Mouse (Mus musculus) cerebellum, adult 18-20 months (tissue): ENCODE measurements around the gene Caap1.
A peak's percentile ranks its signal among the peaks of the same experiment; 100 is the strongest.

Source experiments
- DNase-seq, 2 experiments: peaks; one replicate each; pipeline ENCODE4 v3.0.0; 2021

Caap1 gene

GRCm38 (mm10) chr4:94556265-94557054, at the start of gene Caap1, which contains the start of gene Gm10306:
Caap1 (minus strand) TSS chr4:94556796.
Gm10306 (plus strand) TSS chr4:94556546.
- DNase-seq = peak; percentile 88 to 95

- DNase-seq = no peak
Measured at GRCm38 (mm10) chr4:94605591-94605990, 49.0 kb upstream of the Caap1 start.

- no peak for DNase-seq
Measured at GRCm38 (mm10) chr4:94604452-94605019, 47.9 kb upstream of the Caap1 start.

GRCm38 (mm10) chr4:94603031-94603629, 46.5 kb upstream of the Caap1 start, which contains the start of gene Plaa:
Plaa (minus strand) TSS chr4:94603244.
- DNase-seq = peak; percentile 87 to 94

GRCm38 (mm10) chr4:94602496-94603030, 46.0 kb upstream of the Caap1 start:
- no peak for DNase-seq

- DNase-seq = no peak
Measured at GRCm38 (mm10) chr4:94601395-94601794, 44.8 kb upstream of the Caap1 start.

- DNase-seq = no peak
Measured at GRCm38 (mm10) chr4:94592709-94593108, 36.1 kb upstream of the Caap1 start.

GRCm38 (mm10) chr4:94591765-94592381, 35.3 kb upstream of the Caap1 start:
- DNase-seq = no peak

- DNase-seq = no peak
Measured at GRCm38 (mm10) chr4:94572677-94573076, 16.1 kb upstream of the Caap1 start.

- DNase-seq = no peak
Measured at GRCm38 (mm10) chr4:94564297-94564696, 7.7 kb upstream of the Caap1 start.

GRCm38 (mm10) chr4:94561954-94562648, 5.5 kb upstream of the Caap1 start:
- no peak for DNase-seq

GRCm38 (mm10) chr4:94560316-94560715, 3.7 kb upstream of the Caap1 start:
- DNase-seq = no peak

- no peak for DNase-seq
Measured at GRCm38 (mm10) chr4:94559266-94559665, 2.7 kb upstream of the Caap1 start.

GRCm38 (mm10) chr4:94557145-94557544, 549 bp upstream of the Caap1 start:
- DNase-seq = peak in 1 of 2 experiments; percentile 18

GRCm38 (mm10) chr4:94554955-94555494, 1.6 kb downstream of the Caap1 start:
- no peak for DNase-seq

GRCm38 (mm10) chr4:94544321-94544720, 12.3 kb downstream of the Caap1 start:
- no peak for DNase-seq

- no peak for DNase-seq
Measured at GRCm38 (mm10) chr4:94543041-94543440, 13.6 kb downstream of the Caap1 start.

- no peak for DNase-seq
Measured at GRCm38 (mm10) chr4:94533205-94533604, 23.4 kb downstream of the Caap1 start.

- no peak for DNase-seq
Measured at GRCm38 (mm10) chr4:94529448-94529847, 27.1 kb downstream of the Caap1 start.

- no peak for DNase-seq
Measured at GRCm38 (mm10) chr4:94523321-94523720, 33.3 kb downstream of the Caap1 start.

GRCm38 (mm10) chr4:94517631-94518030, 39.0 kb downstream of the Caap1 start:
- DNase-seq = peak; percentile 25 to 40

- DNase-seq = no peak
Measured at GRCm38 (mm10) chr4:94515366-94515765, 41.2 kb downstream of the Caap1 start.
